Mouse (Mus musculus) skeletal muscle tissue, adult 2 months (tissue): ENCODE measurements around the gene Rbp7.

Source experiments
- DNase-seq: peaks from one replicate; pipeline ENCODE4 v3.0.0-alpha.2; 2012; ENCODE audit warnings: low read depth, low spot score

The Rbp7 gene

GRCm38 (mm10) chr4:149407461-149407860, 47.3 kb downstream of the Rbp7 start:
- no peak for DNase-seq

- no peak for DNase-seq
These were observed 48.9 kb downstream of the Rbp7 start for GRCm38 (mm10) chr4:149405713-149406443.

- no peak for DNase-seq
These were observed 49.9 kb downstream of the Rbp7 start for GRCm38 (mm10) chr4:149404640-149405465.

GRCm38 (mm10) chr4:149403037-149403436, 51.7 kb downstream of the Rbp7 start:
- DNase-seq = no peak

- DNase-seq = no peak
These were observed 53.2 kb downstream of the Rbp7 start for GRCm38 (mm10) chr4:149401591-149401982.

- no peak for DNase-seq
These were observed 53.7 kb downstream of the Rbp7 start for GRCm38 (mm10) chr4:149400878-149401590.
